ENCODE assay signal across 30 mouse cellular contexts in the genomic region with DNA sequence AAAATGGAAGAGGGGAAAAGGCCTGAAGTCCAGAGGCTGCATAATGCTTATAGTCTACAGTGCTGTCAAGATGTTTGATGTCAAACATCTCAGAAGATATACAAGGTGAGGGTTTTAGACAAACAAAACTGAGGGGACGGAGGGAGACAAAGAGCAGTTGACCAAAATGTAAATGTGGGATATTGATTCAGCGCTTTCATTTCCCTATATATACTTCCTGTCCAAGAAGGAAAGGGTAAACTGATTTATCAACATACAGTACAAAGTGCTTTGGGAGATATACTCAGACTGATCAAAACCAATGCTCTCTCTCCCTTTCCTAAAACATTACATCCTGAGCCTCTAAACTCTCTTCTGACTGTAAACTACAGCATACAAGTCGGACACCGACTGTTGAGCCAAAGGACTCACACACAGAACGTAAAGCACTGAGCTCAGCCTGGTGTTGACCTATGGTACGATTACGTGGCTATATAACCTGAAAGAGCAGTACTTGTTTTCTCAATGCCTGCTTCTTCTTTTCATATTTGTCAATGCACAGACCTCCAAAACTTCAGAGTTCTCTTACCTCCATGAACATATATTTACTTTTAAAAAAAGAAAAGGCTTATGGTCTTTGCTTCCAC. TPM values are rescaled to one million over a fixed set of nuclear protein-coding genes. Genes with fewer than 3 reads are reported as not detected.
DNase-seq lines count a peak whose midpoint lies in the region; ATAC-seq and TF ChIP-seq lines count a peak whose summit lies in the region.
"Had no signal": no experiment of that assay in that cellular context is flagged by ENCODE, and none has a peak within 500 bp of the region (broad histone marks: within the 10 kb centered on the region; RNA-seq: fewer than 3 reads in every experiment).

No protein-coding gene starts in this region.

- intact Hi-C loops in heart, postnatal 36 days (cut with DNase I): no loop called here

- H3K4me1 ChIP-seq in heart, embryonic 10.5 days: peaks cover 18% of the 10 kb centered on the region; the same call in 1 of the 2 replicates
- H3K4me1 ChIP-seq in liver, embryonic 14.5 days (replicated peaks; ENCODE audit: control insufficient read depth in 2 of 2, insufficient read depth in 2 of 2, low read length in 1 of 2): no peaks in the 10 kb centered on the region; a peak in 1 of 4 replicates
- H3K4me1 ChIP-seq: forebrain, embryonic 10.5 days; forebrain, embryonic 15.5 days; hindbrain, embryonic 12.5 days; intestine, embryonic 15.5 days; limb, embryonic 10.5 days; limb, embryonic 15.5 days; midbrain, embryonic 15.5 days; neural tube, embryonic 12.5 days had no signal

- no peaks in the 10 kb centered on the region for H3K36me3 ChIP-seq in heart, embryonic 10.5 days
- no peaks in the 10 kb centered on the region for H3K36me3 ChIP-seq in liver, embryonic 14.5 days (replicated peaks; ENCODE audit: control insufficient read depth, insufficient read depth, low read depth)
- no peaks in the 10 kb centered on the region for H3K36me3 ChIP-seq in macrophage (ENCODE audit: inconsistent target)
- H3K36me3 ChIP-seq: embryonic facial prominence, embryonic 13.5 days; forebrain, embryonic 10.5 days; forebrain, embryonic 15.5 days; hindbrain, embryonic 12.5 days; intestine, embryonic 15.5 days; limb, embryonic 10.5 days; limb, embryonic 15.5 days; midbrain, embryonic 15.5 days; neural tube, embryonic 12.5 days had no signal

- H3K9ac ChIP-seq in liver, embryonic 14.5 days (replicated peaks): no peak overlapping the region
- H3K9ac ChIP-seq: embryonic facial prominence, embryonic 13.5 days; forebrain, embryonic 15.5 days; hindbrain, embryonic 12.5 days; intestine, embryonic 15.5 days; limb, embryonic 15.5 days; midbrain, embryonic 15.5 days; neural tube, embryonic 12.5 days had no signal

- peak overlapping the region; percentile 13; the same call in 1 of the 2 replicates for H3K4me2 ChIP-seq in liver, embryonic 14.5 days (ENCODE audit: low read depth)
- H3K4me2 ChIP-seq: embryonic facial prominence, embryonic 13.5 days; forebrain, embryonic 15.5 days; hindbrain, embryonic 12.5 days; intestine, embryonic 15.5 days; limb, embryonic 15.5 days; midbrain, embryonic 15.5 days; neural tube, embryonic 12.5 days had no signal

- TF ChIP-seq CTCF in liver, embryonic 14.5 days (IDR thresholded peaks at IDR 0.05; ENCODE audit: low read depth): no peak

- ATAC-seq in liver, embryonic 14.5 days (ENCODE audit: insufficient read depth): 0 out of 2 replicates have a peak, but pooled peaks have one; percentile 23
- ATAC-seq: forebrain, embryonic 15.5 days; hindbrain, postnatal 0 days; intestine, embryonic 15.5 days; midbrain, embryonic 15.5 days had no signal

- no peak overlapping the region for H3K4me3 ChIP-seq in heart, embryonic 10.5 days
- no peak overlapping the region for H3K4me3 ChIP-seq in liver, embryonic 14.5 days (ENCODE audit: insufficient read depth in 1 of 2, low read depth in 2 of 2, low read length in 2 of 2)
- no peak overlapping the region for H3K4me3 ChIP-seq in macrophage (ENCODE audit: inconsistent target)
- H3K4me3 ChIP-seq: embryonic facial prominence, embryonic 13.5 days; forebrain, embryonic 10.5 days; forebrain, embryonic 15.5 days; heart, adult 2 months; hindbrain, embryonic 12.5 days; intestine, embryonic 15.5 days; limb, embryonic 10.5 days; limb, embryonic 15.5 days; midbrain, embryonic 15.5 days; neural tube, embryonic 12.5 days had no signal

- H3K27ac ChIP-seq in heart, embryonic 10.5 days: peak overlapping the region; percentile 18; the same call in 1 of the 2 replicates
- H3K27ac ChIP-seq in liver, embryonic 14.5 days: peak overlapping the region; percentile 28; the same call in 1 of the 2 replicates
- H3K27ac ChIP-seq in macrophage: peak overlapping the region; percentile 60
- H3K27ac ChIP-seq: embryonic facial prominence, embryonic 13.5 days; forebrain, embryonic 10.5 days; forebrain, embryonic 15.5 days; heart, adult 2 months; hindbrain, embryonic 12.5 days; hindbrain, postnatal 0 days; intestine, embryonic 15.5 days; limb, embryonic 10.5 days; limb, embryonic 15.5 days; midbrain, embryonic 15.5 days; neural tube, embryonic 12.5 days had no signal

- no peak for TF ChIP-seq EP300 in liver, embryonic 14.5 days (IDR thresholded peaks at IDR 0.05; ENCODE audit: low read depth)

- no peaks in the 10 kb centered on the region for H3K9me3 ChIP-seq in heart, embryonic 10.5 days
- no peaks in the 10 kb centered on the region for H3K9me3 ChIP-seq in liver, embryonic 14.5 days (ENCODE audit: control insufficient read depth, low read length)
- H3K9me3 ChIP-seq: embryonic facial prominence, embryonic 13.5 days; forebrain, embryonic 10.5 days; forebrain, embryonic 15.5 days; hindbrain, embryonic 12.5 days; intestine, embryonic 15.5 days; limb, embryonic 10.5 days; limb, embryonic 15.5 days; midbrain, embryonic 15.5 days; neural tube, embryonic 12.5 days had no signal

- DNase-seq in heart, embryonic 10.5 days (ENCODE audit: low spot score): no peak
- no peak for DNase-seq in heart, postnatal 36 days
- DNase-seq in liver, embryonic 14.5 days (ENCODE audit: low read depth in 3 of 3, low spot score in 3 of 3): no peak
- no peak for DNase-seq in liver
- DNase-seq in natural killer cell, adult 2 months (ENCODE audit: low spot score in 2 of 2): no peak
- no peak for DNase-seq in kidney, postnatal 25 days
- DNase-seq: cerebellum, adult 11-12 months; cerebellum, adult 9-11 months; gastrocnemius, postnatal 36 days; heart, adult 2 months; heart, postnatal 14 days; kidney, adult 9 months; kidney, postnatal 10 days; layer of hippocampus, adult 9-11 months; lung, postnatal 36 days; right cerebral cortex, adult 18-20 months; right cerebral cortex, postnatal 4 days; thymus, postnatal 4 days had no signal

- no peaks in the 10 kb centered on the region for H3K27me3 ChIP-seq in heart, embryonic 10.5 days (ENCODE audit: insufficient read depth, poor library complexity, severe bottlenecking)
- no peaks in the 10 kb centered on the region for H3K27me3 ChIP-seq in liver, embryonic 14.5 days (ENCODE audit: control insufficient read depth, insufficient read depth, low read length)
- H3K27me3 ChIP-seq: CH12.LX; embryonic facial prominence, embryonic 13.5 days; forebrain, embryonic 15.5 days; hindbrain, embryonic 12.5 days; intestine, embryonic 15.5 days; limb, embryonic 15.5 days; midbrain, embryonic 15.5 days; neural tube, embryonic 12.5 days had no signal

- 88% methylated on average over 7 of the region's 7 CpGs for WGBS in heart, embryonic 10.5 days
- 70% methylated on average over 7 of the region's 7 CpGs for WGBS in liver, embryonic 14.5 days (ENCODE audit: insufficient replicate concordance)
- WGBS in macrophage (ENCODE audit: missing documents): 76% methylated on average over 7 of the region's 7 CpGs

- H3K79me2 ChIP-seq in macrophage (ENCODE audit: inconsistent target): peaks cover 100% of the 10 kb centered on the region

RNA-seq across cellular contexts. Expression of gene Hsd17b12, which starts 13.1 kb away (rescaled TPM):
- polyA plus RNA-seq in heart, embryonic 10.5 days (2016; fragmentation: Nextera tagmentation; extraction: Ambion mirVana): 99.6 and 101 TPM in 2 replicates
- 10 to 100 TPM; 18.4 to 19.2 TPM for total RNA-seq in heart, postnatal 36 days (2021)
- polyA plus RNA-seq in liver, embryonic 14.5 days (2012; rRNA removed): 20.5 and 31.7 TPM in 2 replicates
- 59.3 and 61.9 TPM in 2 replicates for polyA plus RNA-seq in liver, embryonic 14.5 days (2014; fragmentation: Nextera tagmentation; extraction: Ambion mirVana)
- total RNA-seq in macrophage (2018; cell fraction: chromatin; rRNA removed): 100 to 1,000 TPM in 5 of 26 experiments, 10 to 100 TPM in 21; 19.9 to 168 (median 51.8) TPM
- 100 to 1,000 TPM in 22 of 26 experiments, 10 to 100 TPM in 4; 88.7 to 189 (median 122) TPM for total RNA-seq in macrophage (2018; cell fraction: cytosol; rRNA removed)
- total RNA-seq in macrophage (2018; cell fraction: nucleus; rRNA removed): 100 to 1,000 TPM in 14 of 26 experiments, 10 to 100 TPM in 12; 45.7 to 191 (median 102) TPM
- polyA plus RNA-seq in macrophage (2018): 99.8 to 289 TPM (median 134 TPM) in 3 replicates
